Mouse (Mus musculus) midbrain, embryonic 14.5 days (tissue): ENCODE measurements around the gene R3hdml. TPM values are rescaled to one million over a fixed set of nuclear protein-coding genes. Genes with fewer than 3 reads are reported as not detected.

ENCODE experiments used
- ATAC-seq: fragments of 200-750 bp; cut with Nextera tagmentation; 2 replicates; pipeline ENCODE4 v1.8.0; 2017; ENCODE audit warnings: moderate number of reproducible peaks, moderate library complexity; ENCODE audit not compliant: low FRiP score, low TSS enrichment
- DNase-seq: peaks from one replicate; pipeline ENCODE4 v3.0.0-alpha.2; 2015
- H3K27ac ChIP-seq: fragments of 300-500 bp; sonication (generic); replicated peaks from 2 replicates; pipeline ENCODE4 v1.5.1; 2014; ENCODE audit warnings: mild to moderate bottlenecking, low read depth, low read length, moderate library complexity
- H3K27me3 ChIP-seq: fragments of 300-500 bp; sonication (generic); 2 replicates; pipeline ENCODE4 v1.6.1; 2014; ENCODE audit warnings: low read length, control low read depth, mixed read lengths; ENCODE audit not compliant: control insufficient read depth, insufficient read depth
- H3K36me3 ChIP-seq: fragments of 300-500 bp; sonication (generic); 2 replicates; pipeline ENCODE4 v1.6.1; 2014; ENCODE audit warnings: low read length, control low read depth; ENCODE audit not compliant: control insufficient read depth, insufficient read depth
- H3K4me1 ChIP-seq: fragments of 300-500 bp; sonication (generic); 2 replicates; pipeline ENCODE4 v1.6.1; 2014; ENCODE audit warnings: mild to moderate bottlenecking, antibody characterized with exemption, low read length, control low read depth; ENCODE audit not compliant: control insufficient read depth, insufficient read depth
- H3K4me2 ChIP-seq: fragments of 300-500 bp; sonication (generic); 2 replicates; pipeline ENCODE4 v1.6.1; 2014; ENCODE audit warnings: mild to moderate bottlenecking, low read length, moderate library complexity
- H3K4me3 ChIP-seq: fragments of 300-500 bp; sonication (generic); replicated peaks from 2 replicates; pipeline ENCODE4 v1.5.1; 2014; ENCODE audit warnings: low read depth, low read length
- H3K9ac ChIP-seq: fragments of 300-500 bp; sonication (generic); replicated peaks from 2 replicates; pipeline ENCODE4 v1.6.1; 2014; ENCODE audit warnings: mild to moderate bottlenecking, low read length, moderate library complexity
- H3K9me3 ChIP-seq: fragments of 300-500 bp; sonication (generic); 2 replicates; pipeline ENCODE4 v1.6.1; 2016; ENCODE audit warnings: low read length, control low read depth, mixed read lengths; ENCODE audit not compliant: control insufficient read depth
- WGBS: fragments of 180-500 bp; shearing (Covaris S2); extraction: QIAGEN DNeasy Blood & Tissue Kit; methylation state at CpG from one replicate; pipeline ENCODE4 v1.1.7; 2014; 5-methylcytosine and 5-hydroxymethylcytosine counted together
- polyA plus RNA-seq: library from polyadenylated mRNA; unstranded; fragments of >200 nt; fragmentation: Nextera tagmentation; extraction: Ambion mirVana; gene quantifications from 2 replicates; pipeline ENCODE4 v1.2.1, GENCODE M21; 2014

Gene R3hdml
- polyA plus RNA-seq, 1 experiment from 2014 or later, result not detected

GRCm38 (mm10) chr2:163487360-163487759, 4.8 kb upstream of the R3hdml start:
- Histone ChIP-seq H3K27ac (no peak overlapping the region), H3K36me3 (no peaks in the 10 kb centered on the region), H3K9ac (no peak overlapping the region), H3K4me1 (no peaks in the 10 kb centered on the region), H3K27me3 (0 out of 2 replicates have a peak, but pooled peaks cover under 1% of the 10 kb centered on the region), H3K9me3 (no peaks in the 10 kb centered on the region), H3K4me3 (no peak overlapping the region), H3K4me2 (no peak overlapping the region)
- 85% methylated on average over 3 of the region's 3 CpGs for WGBS
- ATAC-seq (no peak), DNase-seq (no peak)

GRCm38 (mm10) chr2:163489725-163490291, 2.3 kb upstream of the R3hdml start:
- H3K4me3 ChIP-seq, result no peak overlapping the region
- no peak overlapping the region for H3K4me2 ChIP-seq
- H3K4me1 ChIP-seq, result no peaks in the 10 kb centered on the region
- H3K36me3 ChIP-seq, result no peaks in the 10 kb centered on the region
- H3K27me3 ChIP-seq, result no peaks in the 10 kb centered on the region
- H3K27ac ChIP-seq, result no peak overlapping the region
- no peak overlapping the region for H3K9ac ChIP-seq
- no peak for ATAC-seq
- WGBS, result 43% methylated on average over 5 of the region's 5 CpGs
- no peak for DNase-seq
- no peaks in the 10 kb centered on the region for H3K9me3 ChIP-seq

- ATAC-seq, result no peak
- Histone ChIP-seq H3K36me3 (no peaks in the 10 kb centered on the region), H3K27me3 (no peaks in the 10 kb centered on the region), H3K4me2 (no peak overlapping the region), H3K9me3 (no peaks in the 10 kb centered on the region), H3K4me1 (no peaks in the 10 kb centered on the region), H3K4me3 (no peak overlapping the region), H3K27ac (no peak overlapping the region), H3K9ac (no peak overlapping the region)
- WGBS, result 92% methylated on average over 17 of the region's 17 CpGs
- no peak for DNase-seq
Observed at GRCm38 (mm10) chr2:163490656-163491055, 1.5 kb upstream of the R3hdml start.

GRCm38 (mm10) chr2:163491351-163491750, 767 bp upstream of the R3hdml start:
- ATAC-seq (no peak), DNase-seq (peak; percentile 7)
- H3K27me3 ChIP-seq, result no peaks in the 10 kb centered on the region
- H3K27ac ChIP-seq, result no peak overlapping the region
- H3K4me3 ChIP-seq, result no peak overlapping the region
- H3K9me3 ChIP-seq, result no peaks in the 10 kb centered on the region
- H3K9ac ChIP-seq, result no peak overlapping the region
- no peak overlapping the region for H3K4me2 ChIP-seq
- WGBS, result 64% methylated on average over 7 of the region's 7 CpGs
- no peaks in the 10 kb centered on the region for H3K4me1 ChIP-seq
- no peaks in the 10 kb centered on the region for H3K36me3 ChIP-seq

- Histone ChIP-seq H3K4me3 (no peak overlapping the region), H3K9ac (no peak overlapping the region), H3K4me2 (no peak overlapping the region), H3K4me1 (no peaks in the 10 kb centered on the region), H3K9me3 (no peaks in the 10 kb centered on the region), H3K27me3 (no peaks in the 10 kb centered on the region), H3K36me3 (no peaks in the 10 kb centered on the region), H3K27ac (no peak overlapping the region)
- no peak for DNase-seq
- WGBS, result 8% methylated on average over 5 of the region's 5 CpGs
- ATAC-seq, result no peak
Observed at GRCm38 (mm10) chr2:163493031-163493430, 913 bp downstream of the R3hdml start.

- H3K27me3 ChIP-seq, result no peaks in the 10 kb centered on the region
- no peak overlapping the region for H3K27ac ChIP-seq
- 56% methylated on average over 5 of the region's 5 CpGs for WGBS
- no peak overlapping the region for H3K4me3 ChIP-seq
- ATAC-seq (no peak), DNase-seq (no peak)
- no peak overlapping the region for H3K9ac ChIP-seq
- H3K9me3 ChIP-seq, result no peaks in the 10 kb centered on the region
- H3K4me2 ChIP-seq, result no peak overlapping the region
- no peaks in the 10 kb centered on the region for H3K36me3 ChIP-seq
- no peaks in the 10 kb centered on the region for H3K4me1 ChIP-seq
Observed at GRCm38 (mm10) chr2:163493976-163494375, 1.9 kb downstream of the R3hdml start.

- WGBS, result 48% methylated on average over 6 of the region's 6 CpGs
- DNase-seq, result no peak
- no peak overlapping the region for H3K9ac ChIP-seq
Observed at GRCm38 (mm10) chr2:163494456-163494855, 2.3 kb downstream of the R3hdml start.

GRCm38 (mm10) chr2:163502219-163502618, 10.1 kb downstream of the R3hdml start:
- Histone ChIP-seq H3K27me3 (no peaks in the 10 kb centered on the region), H3K9me3 (no peaks in the 10 kb centered on the region), H3K4me3 (no peak overlapping the region), H3K27ac (no peak overlapping the region), H3K4me2 (no peak overlapping the region), H3K9ac (no peak overlapping the region), H3K36me3 (no peaks in the 10 kb centered on the region), H3K4me1 (no peaks in the 10 kb centered on the region)
- 65% methylated on average over 2 of the region's 2 CpGs for WGBS
- DNase-seq (peak; percentile 15), ATAC-seq (no peak)

More at GRCm38 (mm10) chr2:163494456-163494855, 2.3 kb downstream of the R3hdml start:
- Histone ChIP-seq H3K4me2 (no peak overlapping the region), H3K27me3 (no peaks in the 10 kb centered on the region), H3K4me1 (no peaks in the 10 kb centered on the region), H3K27ac (no peak overlapping the region), H3K9me3 (no peaks in the 10 kb centered on the region), H3K36me3 (no peaks in the 10 kb centered on the region), H3K4me3 (no peak overlapping the region)
- ATAC-seq, result no peak

GRCm38 (mm10) chr2:163503191-163503590, 11.1 kb downstream of the R3hdml start:
- no peak overlapping the region for H3K9ac ChIP-seq
- no peaks in the 10 kb centered on the region for H3K4me1 ChIP-seq
- DNase-seq (no peak), ATAC-seq (no peak)
- WGBS, result 86% methylated on average over 7 of the region's 7 CpGs
- H3K27me3 ChIP-seq, result no peaks in the 10 kb centered on the region
- H3K36me3 ChIP-seq, result no peaks in the 10 kb centered on the region
- H3K4me3 ChIP-seq, result no peak overlapping the region
- H3K9me3 ChIP-seq, result no peaks in the 10 kb centered on the region
- H3K4me2 ChIP-seq, result no peak overlapping the region
- H3K27ac ChIP-seq, result no peak overlapping the region
